Mouse (Mus musculus): ENCODE results near the gene Syap1. TPM values are rescaled to one million over a fixed set of nuclear protein-coding genes. Genes with fewer than 3 reads are reported as not detected.
"Not testable (repeated sequence)": the region's sequence is repeated elsewhere in the genome, so short reads cannot be mapped to it uniquely, and the experiment has no call there.

Gene Syap1
- polyA plus RNA-seq, 1 experiment from 2014 or later, result 46.7 TPM

DNA sequence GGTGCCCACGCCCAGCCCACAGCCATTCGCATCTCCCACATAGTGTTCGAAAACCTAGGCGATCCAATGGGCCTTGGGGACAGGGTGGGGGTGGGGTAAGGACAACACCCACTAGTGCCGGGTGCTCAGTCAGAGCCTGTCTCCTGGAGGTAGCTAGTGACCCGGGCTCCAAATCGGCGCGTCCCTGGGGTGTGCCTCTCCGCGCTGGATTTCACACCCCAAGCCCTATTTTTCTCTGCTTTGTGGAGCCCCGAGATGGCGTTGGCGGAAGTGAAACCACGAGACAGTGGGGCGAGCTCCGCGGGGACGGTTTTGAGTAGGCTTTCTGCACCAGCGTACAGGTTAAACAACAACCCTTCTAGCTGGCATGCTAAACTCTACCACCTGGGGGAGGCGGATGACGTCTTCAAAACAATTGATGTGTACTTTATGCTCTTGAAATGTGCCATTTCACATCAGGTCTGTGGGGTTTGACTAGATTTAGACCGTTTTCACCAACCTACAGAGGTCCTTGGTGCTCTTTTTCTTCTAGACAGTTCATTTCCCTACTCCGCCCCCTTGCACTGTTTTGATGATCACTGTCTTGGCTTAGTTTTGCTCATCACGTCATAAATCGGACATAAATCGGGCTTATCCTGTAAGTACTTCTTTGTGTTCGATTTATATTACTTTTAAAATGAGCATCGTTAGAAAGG lies 13.9 kb upstream of the Syap1 start:
- Histone ChIP-seq H3K4me1 (replicated peaks; ENCODE audit: control insufficient read depth, insufficient read depth, low read length) (no peaks in the 10 kb centered on the region), H3K27me3 (replicated peaks; ENCODE audit: control insufficient read depth, insufficient read depth, low read length) (no peaks in the 10 kb centered on the region), H3K36me3 (ENCODE audit: control insufficient read depth, insufficient read depth) (no peaks in the 10 kb centered on the region), H3K9ac (ENCODE audit: low read depth, low read length) (peak overlapping the region; percentile 62), H3K27ac (ENCODE audit: low read depth, low read length) (peak overlapping the region; percentile 84), H3K9me3 (ENCODE audit: control insufficient read depth) (no peaks in the 10 kb centered on the region), H3K4me3 (ENCODE audit: low read depth, low read length) (peak overlapping the region; percentile 50), H3K4me2 (replicated peaks; ENCODE audit: low read depth) (peak overlapping the region; percentile 65)
- WGBS, result 25% methylated on average over 29 of the region's 29 CpGs
- peak; percentile 81 for ATAC-seq
- no peak for TF ChIP-seq CTCF (IDR thresholded peaks at IDR 0.05; ENCODE audit: low read depth)

DNA sequence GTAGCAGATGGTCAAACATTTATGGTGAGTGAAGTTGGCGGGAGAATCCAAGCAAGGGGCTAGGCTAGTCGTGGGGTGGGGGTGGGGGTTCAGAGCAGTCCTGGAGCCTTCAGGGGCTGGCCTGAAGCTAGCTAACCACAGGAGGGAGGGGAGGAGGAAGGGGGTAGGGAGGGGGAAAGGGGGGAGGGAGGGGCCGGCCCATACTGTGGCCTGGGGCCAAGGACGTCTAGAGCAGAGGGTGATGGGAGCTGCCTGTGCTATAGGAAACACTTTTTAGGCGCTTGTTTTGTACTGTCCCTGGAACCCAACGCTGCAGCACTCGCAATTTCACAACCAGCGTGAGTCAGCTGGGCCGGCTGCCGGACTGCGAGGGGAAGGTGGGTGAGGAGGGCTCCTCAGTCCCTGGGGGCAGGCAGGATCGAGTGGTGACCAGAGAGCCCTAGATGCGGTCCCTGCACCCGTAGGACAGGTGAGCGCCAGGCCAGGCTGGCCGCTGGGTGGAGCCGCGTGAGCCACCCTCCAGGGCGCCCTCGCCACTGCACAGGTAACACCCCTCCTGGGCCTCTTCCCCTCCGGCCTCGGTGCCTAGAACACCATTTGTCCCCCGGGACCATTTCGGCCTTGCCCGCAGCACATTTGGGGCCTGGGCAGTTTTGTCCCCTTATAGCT lies 13.3 kb upstream of the Syap1 start:
- Histone ChIP-seq H3K9me3 (ENCODE audit: control insufficient read depth) (no peaks in the 10 kb centered on the region), H3K4me2 (replicated peaks; ENCODE audit: low read depth) (peak overlapping the region; percentile 65), H3K4me3 (ENCODE audit: low read depth, low read length) (peak overlapping the region; percentile 50), H3K27ac (ENCODE audit: low read depth, low read length) (peak overlapping the region; percentile 84), H3K27me3 (replicated peaks; ENCODE audit: control insufficient read depth, insufficient read depth, low read length) (no peaks in the 10 kb centered on the region), H3K36me3 (ENCODE audit: control insufficient read depth, insufficient read depth) (no peaks in the 10 kb centered on the region), H3K4me1 (replicated peaks; ENCODE audit: control insufficient read depth, insufficient read depth, low read length) (no peaks in the 10 kb centered on the region), H3K9ac (ENCODE audit: low read depth, low read length) (peak overlapping the region; percentile 62)
- peak; percentile 86 for ATAC-seq
- TF ChIP-seq CTCF (IDR thresholded peaks at IDR 0.05; ENCODE audit: low read depth), result peak; percentile 33
- 17% methylated on average over 25 of the region's 25 CpGs for WGBS

DNA sequence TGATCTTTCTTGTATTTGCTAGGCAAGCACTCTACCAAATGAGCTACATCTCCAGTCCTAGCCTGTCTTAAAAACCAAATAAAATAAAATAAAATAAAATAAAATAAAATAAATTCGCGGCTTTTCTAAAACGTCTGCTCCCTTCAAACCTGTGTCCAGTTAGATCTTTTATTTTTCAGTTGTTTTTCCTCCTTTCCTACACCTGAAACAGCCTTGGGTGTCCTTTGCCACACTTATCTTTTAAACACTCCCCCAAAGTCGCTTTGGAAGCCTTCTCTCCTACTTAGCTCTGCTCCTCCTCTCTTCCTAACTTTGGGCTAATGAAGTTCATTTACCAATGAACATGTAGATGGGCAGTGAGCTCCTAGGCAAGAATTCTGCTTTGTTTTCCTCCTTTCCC lies 12.7 kb upstream of the Syap1 start, which contains the start of gene Ctps2:
Gene Ctps2, plus strand, starts transcription at position 301 of the 400 bp plus-strand sequence.
- Histone ChIP-seq H3K9ac (ENCODE audit: low read depth, low read length) (peak within 1 kb of the TSS; percentile 62), H3K9me3 (ENCODE audit: control insufficient read depth) (no peaks in the 10 kb centered on the region), H3K27ac (ENCODE audit: low read depth, low read length) (peak within 1 kb of the TSS; percentile 84), H3K4me3 (ENCODE audit: low read depth, low read length) (peak within 1 kb of the TSS; percentile 50), H3K36me3 (ENCODE audit: control insufficient read depth, insufficient read depth) (no peaks in the 10 kb centered on the region), H3K27me3 (replicated peaks; ENCODE audit: control insufficient read depth, insufficient read depth, low read length) (no peaks in the 10 kb centered on the region), H3K4me1 (replicated peaks; ENCODE audit: control insufficient read depth, insufficient read depth, low read length) (no peaks in the 10 kb centered on the region), H3K4me2 (replicated peaks; ENCODE audit: low read depth) (peak within 1 kb of the TSS; percentile 65)
- 45% methylated on average over 4 of the region's 4 CpGs for WGBS
- no peak for ATAC-seq
- no peak for TF ChIP-seq CTCF (IDR thresholded peaks at IDR 0.05; ENCODE audit: low read depth)

DNA sequence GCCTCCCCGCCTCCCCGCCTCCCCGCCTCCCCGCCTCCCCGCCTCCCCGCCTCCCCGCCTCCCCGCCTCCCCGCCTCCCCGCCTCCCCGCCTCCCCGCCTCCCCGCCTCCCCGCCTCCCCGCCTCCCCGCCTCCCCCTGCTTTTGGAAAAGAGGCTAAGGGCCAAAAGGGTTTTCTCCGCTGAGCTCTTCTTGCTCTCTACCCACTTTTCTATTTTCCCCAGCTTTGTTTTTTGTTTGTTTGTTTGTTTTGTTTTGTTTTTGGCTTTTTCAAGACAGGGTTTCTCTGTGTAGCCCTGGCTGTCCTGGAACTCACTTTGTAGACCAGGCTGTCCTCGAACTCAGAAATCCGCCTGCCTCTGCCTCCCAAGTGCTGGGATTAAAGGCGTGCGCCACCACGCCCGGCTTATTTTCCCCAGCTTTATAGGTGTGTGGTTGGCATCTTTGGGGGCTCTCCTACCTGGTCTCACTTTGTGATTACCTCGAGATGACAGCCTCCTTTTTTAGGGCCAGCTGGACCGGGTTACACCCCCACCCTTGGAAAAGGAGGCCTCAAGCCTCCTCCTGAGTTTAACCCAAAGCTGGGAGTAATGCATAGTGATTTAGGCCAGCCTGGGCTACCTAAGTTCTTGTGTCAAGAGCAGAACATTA lies 452 bp upstream of the Syap1 start:
- H3K4me3 ChIP-seq (ENCODE audit: low read depth, low read length); H3K9ac ChIP-seq (ENCODE audit: low read depth, low read length); H3K27me3 ChIP-seq (replicated peaks; ENCODE audit: control insufficient read depth, insufficient read depth, low read length); H3K4me2 ChIP-seq (replicated peaks; ENCODE audit: low read depth); H3K36me3 ChIP-seq (ENCODE audit: control insufficient read depth, insufficient read depth); H3K4me1 ChIP-seq (replicated peaks; ENCODE audit: control insufficient read depth, insufficient read depth, low read length); H3K27ac ChIP-seq (ENCODE audit: low read depth, low read length); H3K9me3 ChIP-seq (ENCODE audit: control insufficient read depth): not testable (repeated sequence)
- 0 out of 2 replicates have a peak, but pooled peaks have one; percentile 23 for ATAC-seq
- 83% methylated on average over 9 of the region's 25 CpGs for WGBS

DNA sequence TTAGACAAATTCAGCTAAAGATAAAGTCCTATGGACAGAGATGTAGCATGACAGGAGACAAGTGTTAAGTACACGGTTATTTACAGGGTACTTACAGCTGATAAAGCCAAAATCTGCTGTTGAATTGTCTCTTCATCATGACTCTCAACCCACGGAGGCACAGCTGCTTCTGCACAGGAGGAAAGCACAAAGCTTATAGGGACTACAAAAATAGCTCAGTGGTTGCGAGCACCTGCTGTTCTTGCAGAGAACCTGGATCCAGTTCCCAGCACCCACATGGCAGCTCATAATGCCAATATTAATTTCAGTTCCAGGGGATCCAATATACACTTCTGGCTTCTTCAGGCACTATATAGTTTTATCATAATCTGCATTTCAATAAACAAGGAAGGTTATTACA lies 10.0 kb downstream of the Syap1 start:
- Histone ChIP-seq H3K36me3 (ENCODE audit: control insufficient read depth, insufficient read depth) (0 out of 2 replicates have a peak, but pooled peaks cover 11% of the 10 kb centered on the region), H3K9me3 (ENCODE audit: control insufficient read depth) (no peaks in the 10 kb centered on the region), H3K4me2 (replicated peaks; ENCODE audit: low read depth) (no peak overlapping the region), H3K4me3 (ENCODE audit: low read depth, low read length) (no peak overlapping the region), H3K27ac (ENCODE audit: low read depth, low read length) (no peak overlapping the region), H3K9ac (ENCODE audit: low read depth, low read length) (no peak overlapping the region), H3K27me3 (replicated peaks; ENCODE audit: control insufficient read depth, insufficient read depth, low read length) (no peaks in the 10 kb centered on the region), H3K4me1 (replicated peaks; ENCODE audit: control insufficient read depth, insufficient read depth, low read length) (no peaks in the 10 kb centered on the region)
- TF ChIP-seq CTCF (IDR thresholded peaks at IDR 0.05; ENCODE audit: low read depth), result no peak
- WGBS, result 91% methylated on average over 3 of the region's 3 CpGs
- no peak for ATAC-seq

DNA sequence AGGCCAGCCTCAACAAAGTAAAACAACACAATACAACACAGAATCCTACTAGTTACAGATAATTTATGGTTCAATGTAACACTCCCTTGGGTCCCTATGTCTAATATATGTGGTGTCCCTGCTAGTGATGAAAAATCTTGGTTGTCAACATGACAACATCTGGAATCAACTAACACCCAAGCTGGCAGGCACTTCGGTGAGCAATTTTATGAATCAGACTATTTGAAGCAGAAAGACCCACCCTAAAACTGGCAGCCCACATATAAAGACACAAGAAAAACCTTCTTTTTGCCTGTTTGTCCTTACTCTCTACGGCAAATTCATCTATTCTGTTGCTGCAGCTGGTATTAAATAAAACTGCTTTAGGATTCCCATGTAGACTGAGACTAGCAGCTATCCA lies 14.5 kb downstream of the Syap1 start:
- H3K4me3 ChIP-seq (ENCODE audit: low read depth, low read length), result no peak overlapping the region
- no peak for ATAC-seq

More for the DNA sequence above, 14.5 kb downstream of the Syap1 start:
- no peak for TF ChIP-seq CTCF (IDR thresholded peaks at IDR 0.05; ENCODE audit: low read depth)
- WGBS, result 94% methylated on average over 2 of the region's 2 CpGs
- Histone ChIP-seq H3K4me2 (replicated peaks; ENCODE audit: low read depth) (no peak overlapping the region), H3K27me3 (replicated peaks; ENCODE audit: control insufficient read depth, insufficient read depth, low read length) (no peaks in the 10 kb centered on the region), H3K36me3 (ENCODE audit: control insufficient read depth, insufficient read depth) (peaks cover 9% of the 10 kb centered on the region; the same call in 1 of the 2 replicates), H3K9ac (ENCODE audit: low read depth, low read length) (no peak overlapping the region), H3K4me1 (replicated peaks; ENCODE audit: control insufficient read depth, insufficient read depth, low read length) (no peaks in the 10 kb centered on the region), H3K27ac (ENCODE audit: low read depth, low read length) (no peak overlapping the region), H3K9me3 (ENCODE audit: control insufficient read depth) (no peaks in the 10 kb centered on the region)
